19 mouse cellular contexts compared by ENCODE assay signal in the genomic region with DNA sequence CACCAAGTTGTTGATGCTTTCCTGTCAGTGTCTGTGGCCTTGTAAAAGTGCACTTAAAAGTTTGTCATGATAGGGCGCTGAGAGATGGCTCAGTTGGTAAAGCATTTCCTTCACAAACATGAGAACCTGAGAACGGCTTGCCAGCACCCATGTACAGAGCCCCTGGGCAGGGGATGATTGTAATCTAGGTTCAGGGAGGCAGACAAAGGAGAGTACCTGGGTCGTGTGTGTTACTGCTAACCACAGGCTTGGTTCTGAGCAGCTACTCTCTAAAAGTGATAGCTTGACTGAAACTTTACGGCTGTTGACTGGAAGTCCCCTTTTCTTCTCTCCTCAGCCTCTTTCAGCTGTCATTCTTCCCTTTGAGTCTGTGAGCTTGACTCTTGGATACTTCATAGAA.
DNase-seq lines count a peak whose midpoint lies in the region; ATAC-seq and TF ChIP-seq lines count a peak whose summit lies in the region.
"Had no signal": no experiment of that assay in that cellular context is flagged by ENCODE, and none has a peak within 500 bp of the region (broad histone marks: within the 10 kb centered on the region; RNA-seq: fewer than 3 reads in every experiment).

No protein-coding gene starts in this region.

- H3K4me3 ChIP-seq in thymus, adult 2 months (ENCODE audit: control insufficient read depth, insufficient read depth, low read length) = no peak overlapping the region
- peak overlapping the region; percentile 34 for H3K4me3 ChIP-seq in bone marrow, adult 2 months (replicated peaks; ENCODE audit: control insufficient read depth, low read depth, low read length)
- no peak overlapping the region for H3K4me3 ChIP-seq in forebrain, embryonic 16.5 days (replicated peaks; ENCODE audit: low read length)
- H3K4me3 ChIP-seq: embryonic facial prominence, embryonic 12.5 days; hindbrain, embryonic 15.5 days; midbrain, embryonic 12.5 days; myocyte had no signal

- no peak overlapping the region for H3K9ac ChIP-seq in forebrain, embryonic 16.5 days (replicated peaks; ENCODE audit: low read depth, low read length)
- H3K9ac ChIP-seq: embryonic facial prominence, embryonic 12.5 days; hindbrain, embryonic 15.5 days; midbrain, embryonic 12.5 days had no signal

- no peak overlapping the region for H3K4me2 ChIP-seq in forebrain, embryonic 16.5 days (ENCODE audit: low read length)
- H3K4me2 ChIP-seq: hindbrain, embryonic 15.5 days; midbrain, embryonic 12.5 days had no signal

- DNase-seq in thymus, adult 2 months = no peak
- no peak for DNase-seq in thymus, postnatal 4 days
- DNase-seq in natural killer cell, adult 2 months (ENCODE audit: low spot score in 2 of 2) = peak; percentile 67 to 77
- DNase-seq in right cerebral cortex, postnatal 4 days = no peak
- no peak for DNase-seq in right cerebral cortex, adult 18-20 months
- DNase-seq: adrenal gland, postnatal 14 days; cerebellum, adult 2 months; gastrocnemius, postnatal 25 days; kidney, adult 2 months; kidney, postnatal 36 days; lung, adult 2 months; lung, postnatal 36 days; spleen, adult 18-20 months had no signal

- no peak for TF ChIP-seq POLR2A in thymus, adult 2 months (IDR thresholded peaks at IDR 0.05; ENCODE audit: control insufficient read depth, extremely low read depth, insufficient read depth, low read length, poor library complexity)
- no peak for TF ChIP-seq POLR2A in bone marrow, adult 2 months (IDR thresholded peaks at IDR 0.05; ENCODE audit: borderline replicate concordance, control insufficient read depth, low read depth, low read length)

- no peak for ATAC-seq in forebrain, embryonic 16.5 days

- H3K36me3 ChIP-seq in thymus, adult 2 months (ENCODE audit: control insufficient read depth, insufficient read depth, low read length) = no peaks in the 10 kb centered on the region
- H3K36me3 ChIP-seq in forebrain, embryonic 16.5 days (ENCODE audit: control insufficient read depth, insufficient read depth) = no peaks in the 10 kb centered on the region
- H3K36me3 ChIP-seq: embryonic facial prominence, embryonic 12.5 days; hindbrain, embryonic 15.5 days; midbrain, embryonic 12.5 days had no signal

- TF ChIP-seq CTCF in thymus, adult 2 months (IDR thresholded peaks at IDR 0.05; ENCODE audit: borderline replicate concordance, control insufficient read depth, extremely low read depth, insufficient read depth, low read length, poor library complexity) = no peak
- TF ChIP-seq CTCF in bone marrow, adult 2 months (IDR thresholded peaks at IDR 0.05; ENCODE audit: control insufficient read depth, insufficient read depth, low read length) = no peak

- H3K4me1 ChIP-seq in thymus, adult 2 months (replicated peaks; ENCODE audit: control insufficient read depth, insufficient read depth, low read length) = peaks cover 40% of the 10 kb centered on the region
- peaks cover 15% of the 10 kb centered on the region for H3K4me1 ChIP-seq in bone marrow, adult 2 months (ENCODE audit: control insufficient read depth, insufficient read depth, low read length)
- H3K4me1 ChIP-seq in forebrain, embryonic 16.5 days (replicated peaks; ENCODE audit: control insufficient read depth, insufficient read depth, low read length) = peaks cover 33% of the 10 kb centered on the region

- WGBS in thymus, adult 2 months = 8% methylated on average over 4 of the region's 4 CpGs
- 11% methylated on average over 4 of the region's 4 CpGs for WGBS in bone marrow, adult 2 months
- 80% methylated on average over 4 of the region's 4 CpGs for WGBS in forebrain, embryonic 16.5 days

- no peaks in the 10 kb centered on the region for H3K9me3 ChIP-seq in forebrain, embryonic 16.5 days (ENCODE audit: control insufficient read depth, low read length)
- H3K9me3 ChIP-seq: embryonic facial prominence, embryonic 12.5 days; hindbrain, embryonic 15.5 days; midbrain, embryonic 12.5 days had no signal

- H3K27ac ChIP-seq in thymus, adult 2 months (ENCODE audit: control insufficient read depth, insufficient read depth, low read length) = peak overlapping the region; percentile 77
- peak overlapping the region; percentile 26; the same call in 1 of the 2 replicates for H3K27ac ChIP-seq in bone marrow, adult 2 months (ENCODE audit: control insufficient read depth, insufficient read depth, low read depth, low read length, poor library complexity)
- H3K27ac ChIP-seq in forebrain, embryonic 16.5 days (ENCODE audit: low read length) = no peak overlapping the region
- H3K27ac ChIP-seq: embryonic facial prominence, embryonic 12.5 days; hindbrain, embryonic 15.5 days; midbrain, embryonic 12.5 days had no signal

- no peaks in the 10 kb centered on the region for H3K27me3 ChIP-seq in thymus, adult 2 months (ENCODE audit: control insufficient read depth, insufficient read depth, low read length)
- no peaks in the 10 kb centered on the region for H3K27me3 ChIP-seq in forebrain, embryonic 16.5 days (replicated peaks; ENCODE audit: control insufficient read depth, insufficient read depth, low read length)
- H3K27me3 ChIP-seq: embryonic facial prominence, embryonic 12.5 days; hindbrain, embryonic 15.5 days; midbrain, embryonic 12.5 days had no signal

Comparison
In these comparisons a context has a peak if more than half of its experiments do, and no peak if none do; other contexts are left out.
1. DNase-seq: peak in natural killer cell, adult 2 months (2 of 2); none in thymus, adult 2 months (single experiment), thymus, postnatal 4 days (single experiment), right cerebral cortex, postnatal 4 days (single experiment) and right cerebral cortex, adult 18-20 months (single experiment).